In genomic region chr2:154568329-154569070, GRCm38 (mm10) we compare ENCODE assay signal across 8 mouse cellular contexts. TPM values are rescaled to one million over a fixed set of nuclear protein-coding genes. Genes with fewer than 3 reads are reported as not detected.
A peak's percentile ranks its signal among the peaks of the same experiment; 100 is the strongest.
DNase-seq lines count a peak whose midpoint lies in the region; ATAC-seq and TF ChIP-seq lines count a peak whose summit lies in the region.

No protein-coding gene starts in this region.

- peak; percentile 23 for DNase-seq in adrenal gland, adult 8-10 months
- no peak for DNase-seq in adrenal gland, postnatal 4 days (ENCODE audit: low spot score in 2 of 2)
- DNase-seq in urinary bladder, postnatal 4 days (ENCODE audit: low spot score in 2 of 2): peak; percentile 50 to 74
- DNase-seq in urinary bladder, postnatal 10 days (ENCODE audit: low spot score): no peak
- DNase-seq in heart, postnatal 4 days: peak; percentile 65
- peak; percentile 35 for DNase-seq in lung, postnatal 0 days (ENCODE audit: low spot score)

- peak overlapping the region; percentile 73 for H3K4me3 ChIP-seq in lung, postnatal 0 days (ENCODE audit: low read depth, low read length)
- peak overlapping the region; percentile 75 for H3K4me3 ChIP-seq in stomach, embryonic 16.5 days (replicated peaks; ENCODE audit: low read length)

- H3K27ac ChIP-seq in lung, postnatal 0 days (ENCODE audit: low read length): peak overlapping the region; percentile 77
- peak overlapping the region; percentile 88 for H3K27ac ChIP-seq in stomach, embryonic 16.5 days (ENCODE audit: low read length)

- peaks cover 9% of the 10 kb centered on the region for H3K4me1 ChIP-seq in lung, postnatal 0 days (ENCODE audit: insufficient read depth, low read depth, low read length)
- peaks cover 42% of the 10 kb centered on the region for H3K4me1 ChIP-seq in stomach, embryonic 16.5 days (ENCODE audit: control insufficient read depth, insufficient read depth, low read length)

- 13% methylated on average over 10 of the region's 10 CpGs for WGBS in lung, postnatal 0 days
- WGBS in stomach, embryonic 16.5 days: 17% methylated on average over 10 of the region's 10 CpGs

- 0 out of 2 replicates have a peak overlapping the region, but pooled peaks have one; percentile 23 for H3K9ac ChIP-seq in lung, postnatal 0 days (replicated peaks; ENCODE audit: low read depth)
- peak overlapping the region; percentile 75 for H3K9ac ChIP-seq in stomach, embryonic 16.5 days (ENCODE audit: low read length)

- H3K4me2 ChIP-seq in lung, postnatal 0 days (replicated peaks; ENCODE audit: low read depth, low read length): peak overlapping the region; percentile 93
- H3K4me2 ChIP-seq in stomach, embryonic 16.5 days (ENCODE audit: low read depth, low read length): peak overlapping the region; percentile 76

- H3K9me3 ChIP-seq in lung, postnatal 0 days (ENCODE audit: low read length): no peaks in the 10 kb centered on the region
- H3K9me3 ChIP-seq in stomach, embryonic 16.5 days (replicated peaks; ENCODE audit: control insufficient read depth, low read length): no peaks in the 10 kb centered on the region

- no peak for TF ChIP-seq CTCF in lung, postnatal 0 days (IDR thresholded peaks at IDR 0.05)

- no peaks in the 10 kb centered on the region for H3K27me3 ChIP-seq in lung, postnatal 0 days (replicated peaks; ENCODE audit: insufficient read depth, low read length)
- H3K27me3 ChIP-seq in stomach, embryonic 16.5 days (ENCODE audit: control insufficient read depth, insufficient read depth, low read length): no peaks in the 10 kb centered on the region

- no peak for TF ChIP-seq EP300 in lung, postnatal 0 days (IDR thresholded peaks at IDR 0.05)

- H3K36me3 ChIP-seq in lung, postnatal 0 days (ENCODE audit: insufficient read depth, low read length): no peaks in the 10 kb centered on the region
- peaks cover 2% of the 10 kb centered on the region; the same call in 1 of the 2 replicates for H3K36me3 ChIP-seq in stomach, embryonic 16.5 days (ENCODE audit: control insufficient read depth, insufficient read depth, low read length)

- no peak for ATAC-seq in lung, postnatal 0 days
- ATAC-seq in stomach, embryonic 16.5 days (ENCODE audit: insufficient read depth, low FRiP score): no peak
- no peak for ATAC-seq in granulocyte monocyte progenitor cell, adult 5-6 weeks (replicated peaks; ENCODE audit: poor library complexity, severe bottlenecking)

RNA-seq across cellular contexts. Expression of gene E2f1, which starts 1.2 kb away (rescaled TPM):
- total RNA-seq in adrenal gland, adult 8-10 months (2022): 10 to 100 TPM in 3 of 4 experiments, 1 to 10 TPM in 1; 9.9 to 12.9 (median 12.0) TPM
- 10 to 100 TPM; 20.5 to 23.3 TPM for total RNA-seq in adrenal gland, postnatal 4 days (2021)
- 10 to 100 TPM; 32.3 to 35.6 TPM for total RNA-seq in heart, postnatal 4 days (2021)
- polyA plus RNA-seq in lung, postnatal 0 days (2015; fragmentation: Nextera tagmentation; extraction: Ambion mirVana): 5.4 and 7.5 TPM in 2 replicates
- polyA plus RNA-seq in stomach, embryonic 16.5 days (2015; fragmentation: Nextera tagmentation; extraction: Ambion mirVana): 8.1 and 9.3 TPM in 2 replicates
- 32.0 and 45.2 TPM in 2 replicates for total RNA-seq in granulocyte monocyte progenitor cell, adult 5-6 weeks (2014; fragmentation: Nextera tagmentation)
- total RNA-seq in granulocyte monocyte progenitor cell, adult 5-6 weeks (2017): 7.5 and 9.9 TPM in 2 replicates

RNA-seq across cellular contexts. Expression of gene Necab3, which starts 9.8 kb away (rescaled TPM):
- total RNA-seq in adrenal gland, adult 8-10 months (2022): 1 to 10 TPM in 3 of 4 experiments, under 1 TPM in 1; 0.41 to 3.1 (median 2.6) TPM
- 1 to 10 TPM; 5.1 to 5.9 TPM for total RNA-seq in adrenal gland, postnatal 4 days (2021)
- 1 to 10 TPM in 1 of 2 experiments, under 1 TPM in 1; 0.81 to 1.8 TPM for total RNA-seq in heart, postnatal 4 days (2021)
- 0.81 and 1.4 TPM in 2 replicates for polyA plus RNA-seq in lung, postnatal 0 days (2015; fragmentation: Nextera tagmentation; extraction: Ambion mirVana)
- 1.4 and 1.7 TPM in 2 replicates for polyA plus RNA-seq in stomach, embryonic 16.5 days (2015; fragmentation: Nextera tagmentation; extraction: Ambion mirVana)
- total RNA-seq in granulocyte monocyte progenitor cell, adult 5-6 weeks (2014; fragmentation: Nextera tagmentation): 1.8 and 7.0 TPM in 2 replicates
- 2.4 TPM in 1 of 2 replicates, not detected in the other for total RNA-seq in granulocyte monocyte progenitor cell, adult 5-6 weeks (2017)

RNA-seq across cellular contexts. Expression of gene Actl10, which starts 16.9 kb away (rescaled TPM):
- total RNA-seq in adrenal gland, adult 8-10 months (2022): under 1 TPM in 2 of 4 experiments, not detected in 2; 0.17 to 0.31 TPM
- total RNA-seq in adrenal gland, postnatal 4 days (2021): under 1 TPM in 1 of 2 experiments, not detected in 1; 0.25 TPM
- under 1 TPM in 1 of 2 experiments, not detected in 1; 0.17 TPM for total RNA-seq in heart, postnatal 4 days (2021)
- polyA plus RNA-seq in lung, postnatal 0 days (2015; fragmentation: Nextera tagmentation; extraction: Ambion mirVana): not detected in 2 replicates
- 0.14 TPM in 1 of 2 replicates, not detected in the other for polyA plus RNA-seq in stomach, embryonic 16.5 days (2015; fragmentation: Nextera tagmentation; extraction: Ambion mirVana)
- not detected in 2 replicates for total RNA-seq in granulocyte monocyte progenitor cell, adult 5-6 weeks (2014; fragmentation: Nextera tagmentation)
- not detected in 2 replicates for total RNA-seq in granulocyte monocyte progenitor cell, adult 5-6 weeks (2017)

RNA-seq across cellular contexts. Expression of gene 1700003F12Rik, which starts 21.6 kb away (rescaled TPM):
- total RNA-seq in adrenal gland, adult 8-10 months (2022): under 1 TPM in 2 of 4 experiments, not detected in 2; 0.46 to 0.71 TPM
- 1 to 10 TPM in 1 of 2 experiments, under 1 TPM in 1; 0.76 to 1.4 TPM for total RNA-seq in adrenal gland, postnatal 4 days (2021)
- total RNA-seq in heart, postnatal 4 days (2021): under 1 TPM in 1 of 2 experiments, not detected in 1; 0.81 TPM
- polyA plus RNA-seq in lung, postnatal 0 days (2015; fragmentation: Nextera tagmentation; extraction: Ambion mirVana): 0.89 and 1.3 TPM in 2 replicates
- polyA plus RNA-seq in stomach, embryonic 16.5 days (2015; fragmentation: Nextera tagmentation; extraction: Ambion mirVana): 0.59 and 1.6 TPM in 2 replicates
- not detected in 2 replicates for total RNA-seq in granulocyte monocyte progenitor cell, adult 5-6 weeks (2014; fragmentation: Nextera tagmentation)
- total RNA-seq in granulocyte monocyte progenitor cell, adult 5-6 weeks (2017): not detected in 2 replicates

RNA-seq across cellular contexts. Expression of gene Pxmp4, which starts 35.0 kb away (rescaled TPM):
- total RNA-seq in adrenal gland, adult 8-10 months (2022): 10 to 100 TPM; 28.8 to 36.5 (median 32.1) TPM
- 10 to 100 TPM; 29.8 to 34.2 TPM for total RNA-seq in adrenal gland, postnatal 4 days (2021)
- total RNA-seq in heart, postnatal 4 days (2021): 10 to 100 TPM; 14.5 to 20.4 TPM
- 29.0 and 33.5 TPM in 2 replicates for polyA plus RNA-seq in lung, postnatal 0 days (2015; fragmentation: Nextera tagmentation; extraction: Ambion mirVana)
- polyA plus RNA-seq in stomach, embryonic 16.5 days (2015; fragmentation: Nextera tagmentation; extraction: Ambion mirVana): 32.4 and 35.1 TPM in 2 replicates
- 8.4 and 15.5 TPM in 2 replicates for total RNA-seq in granulocyte monocyte progenitor cell, adult 5-6 weeks (2014; fragmentation: Nextera tagmentation)
- total RNA-seq in granulocyte monocyte progenitor cell, adult 5-6 weeks (2017): 11.5 and 15.2 TPM in 2 replicates

Comparison
In these comparisons a context has a peak if more than half of its experiments do, and no peak if none do; other contexts are left out.
1. DNase-seq: peak in adrenal gland, adult 8-10 months (single experiment), urinary bladder, postnatal 4 days (2 of 2), heart, postnatal 4 days (single experiment) and lung, postnatal 0 days (single experiment); none in adrenal gland, postnatal 4 days (0 of 2) and urinary bladder, postnatal 10 days (single experiment).